Mouse (Mus musculus): ENCODE measurements around the gene Armc7. TPM values are rescaled to one million over a fixed set of nuclear protein-coding genes. Genes with fewer than 3 reads are reported as not detected.

Gene Armc7
- total and polyA plus RNA-seq, 3 experiments = 7.5 to 12.5 (median 8.7) TPM

GRCm38 (mm10) chr11:115464851-115465250, 10.6 kb upstream of the Armc7 start:
- Histone ChIP-seq H3K36me3 (replicated peaks in 1 of 2; ENCODE audit: control insufficient read depth in 1 of 2, insufficient read depth in 1 of 2, low read length in 1 of 2) (peaks cover 5 to 6% of the 10 kb centered on the region in 2 experiments), H3K9ac (ENCODE audit: insufficient read depth, low read depth) (no peak overlapping the region), H3K4me3 (replicated peaks in 1 of 3; ENCODE audit: low read depth in 2 of 3, low read length in 2 of 3, poor library complexity in 1 of 3) (no peak overlapping the region), H3K9me3 (replicated peaks; ENCODE audit: low read length) (no peaks in the 10 kb centered on the region), H3K27me3 (replicated peaks) (peaks cover 27% of the 10 kb centered on the region), H3K79me2 (replicated peaks; ENCODE audit: control insufficient read depth, extremely low read depth, insufficient read depth, poor library complexity, severe bottlenecking) (no peaks in the 10 kb centered on the region), H3K4me2 (ENCODE audit: insufficient read depth, low read depth, poor library complexity, severe bottlenecking) (no peak overlapping the region), H3K4me1 (ENCODE audit: control insufficient read depth in 1 of 2, insufficient read depth in 2 of 2) (peaks cover 3 to 17% of the 10 kb centered on the region in 2 experiments), H3K27ac (ENCODE audit: insufficient read depth, low read depth) (no peak overlapping the region)
- no peak for TF ChIP-seq NRF1 (IDR thresholded peaks at IDR 0.05; ENCODE audit: low read depth, low read length)
- no peak for TF ChIP-seq CHD1 (IDR thresholded peaks at IDR 0.05; ENCODE audit: low read depth, low read length)
- no peak for TF ChIP-seq JUND (conservative IDR thresholded peaks at IDR 0.05; ENCODE audit: low read depth, low read length)
- TF ChIP-seq TCF12 (IDR thresholded peaks at IDR 0.05; ENCODE audit: low read depth, low read length) = no peak
- TF ChIP-seq ETS1 (conservative IDR thresholded peaks at IDR 0.05; ENCODE audit: low read depth, low read length) = no peak
- TF ChIP-seq CHD2 (IDR thresholded peaks at IDR 0.05; ENCODE audit: low read length) = no peak
- no peak for TF ChIP-seq MXI1 (IDR thresholded peaks at IDR 0.05; ENCODE audit: low read depth, low read length)
- no peak for TF ChIP-seq ELF1 (IDR thresholded peaks at IDR 0.05; ENCODE audit: low read depth, low read length)
- no peak for TF ChIP-seq POLR2A (IDR thresholded peaks at IDR 0.05; ENCODE audit: low read depth, low read length)
- TF ChIP-seq IRF4 (IDR thresholded peaks at IDR 0.05; ENCODE audit: low read depth, low read length) = no peak
- no peak for TF ChIP-seq USF2 (conservative IDR thresholded peaks at IDR 0.05; ENCODE audit: low read depth, low read length)
- no peak for TF ChIP-seq ZKSCAN1 (IDR thresholded peaks at IDR 0.05; ENCODE audit: borderline replicate concordance, low read depth, low read length)
- TF ChIP-seq E2F4 (IDR thresholded peaks at IDR 0.05; ENCODE audit: insufficient replicate concordance, low read depth, low read length) = no peak
- no peak for TF ChIP-seq GABPA (IDR thresholded peaks at IDR 0.05; ENCODE audit: insufficient replicate concordance, low read depth, low read length)
- dilution Hi-C loops (cut with MboI; ENCODE audit: extremely low pct_ligation_motif_present, extremely low pct_unique_long_range_greater_than_20kb, low sequenced_read_pairs) = no loop called here
- DNase-seq (ENCODE audit: extremely low read depth) = no peak
- in situ Hi-C loops (cut with MboI; ENCODE audit: low pct_ligation_motif_present, low pct_unique_long_range_greater_than_20kb, low sequenced_read_pairs) = no loop called here

GRCm38 (mm10) chr11:115467217-115467618, 8.2 kb upstream of the Armc7 start:
- H3K4me3 ChIP-seq (replicated peaks in 1 of 3; ENCODE audit: low read depth in 2 of 3, low read length in 2 of 3, poor library complexity in 1 of 3) = no peak overlapping the region
- peaks cover 23% of the 10 kb centered on the region for H3K27me3 ChIP-seq (replicated peaks)
- in situ Hi-C loops (cut with MboI; ENCODE audit: low pct_ligation_motif_present, low pct_unique_long_range_greater_than_20kb, low sequenced_read_pairs) = no loop called here
- peaks cover 5 to 7% of the 10 kb centered on the region in 2 experiments for H3K36me3 ChIP-seq (replicated peaks in 1 of 2; ENCODE audit: control insufficient read depth in 1 of 2, insufficient read depth in 1 of 2, low read length in 1 of 2)
- H3K9ac ChIP-seq (ENCODE audit: insufficient read depth, low read depth) = no peak overlapping the region
- H3K4me1 ChIP-seq (ENCODE audit: control insufficient read depth in 1 of 2, insufficient read depth in 2 of 2) = peaks cover 7 to 18% of the 10 kb centered on the region in 2 experiments
- DNase-seq (ENCODE audit: extremely low read depth) = no peak
- H3K9me3 ChIP-seq (replicated peaks; ENCODE audit: low read length) = no peaks in the 10 kb centered on the region
- TF ChIP-seq NRF1 (IDR thresholded peaks at IDR 0.05; ENCODE audit: low read depth, low read length) = no peak
- no peak for TF ChIP-seq JUND (conservative IDR thresholded peaks at IDR 0.05; ENCODE audit: low read depth, low read length)
- TF ChIP-seq ETS1 (conservative IDR thresholded peaks at IDR 0.05; ENCODE audit: low read depth, low read length) = no peak
- no peak for TF ChIP-seq RAD21 (IDR thresholded peaks at IDR 0.05; ENCODE audit: low read depth, low read length)
- no peak for TF ChIP-seq GABPA (IDR thresholded peaks at IDR 0.05; ENCODE audit: insufficient replicate concordance, low read depth, low read length)
- TF ChIP-seq POLR2A (IDR thresholded peaks at IDR 0.05; ENCODE audit: low read depth, low read length) = no peak
- no peak for TF ChIP-seq ZKSCAN1 (IDR thresholded peaks at IDR 0.05; ENCODE audit: borderline replicate concordance, low read depth, low read length)
- TF ChIP-seq USF2 (conservative IDR thresholded peaks at IDR 0.05; ENCODE audit: low read depth, low read length) = no peak
- TF ChIP-seq ELF1 (IDR thresholded peaks at IDR 0.05; ENCODE audit: low read depth, low read length) = no peak
- TF ChIP-seq CHD2 (IDR thresholded peaks at IDR 0.05; ENCODE audit: low read length) = no peak
- no peak for TF ChIP-seq MEF2A (IDR thresholded peaks at IDR 0.05; ENCODE audit: borderline replicate concordance, low read depth, low read length)
- no peak for TF ChIP-seq UBTF (IDR thresholded peaks at IDR 0.05; ENCODE audit: low read depth, low read length)
- TF ChIP-seq E2F4 (IDR thresholded peaks at IDR 0.05; ENCODE audit: insufficient replicate concordance, low read depth, low read length) = no peak
- no peak for TF ChIP-seq MAX (IDR thresholded peaks at IDR 0.05; ENCODE audit: low read length)
- TF ChIP-seq MAZ (IDR thresholded peaks at IDR 0.05; ENCODE audit: low read depth, low read length) = no peak
- no peak for TF ChIP-seq BHLHE40 (IDR thresholded peaks at IDR 0.05; ENCODE audit: low read depth, low read length)
- no peaks in the 10 kb centered on the region for H3K79me2 ChIP-seq (replicated peaks; ENCODE audit: control insufficient read depth, extremely low read depth, insufficient read depth, poor library complexity, severe bottlenecking)
- no peak overlapping the region for H3K4me2 ChIP-seq (ENCODE audit: insufficient read depth, low read depth, poor library complexity, severe bottlenecking)
- H3K27ac ChIP-seq (ENCODE audit: insufficient read depth, low read depth) = no peak overlapping the region
- dilution Hi-C loops (cut with MboI; ENCODE audit: extremely low pct_ligation_motif_present, extremely low pct_unique_long_range_greater_than_20kb, low sequenced_read_pairs) = no loop called here
